Mouse (Mus musculus): ENCODE data around the gene Plbd2.

DNA sequence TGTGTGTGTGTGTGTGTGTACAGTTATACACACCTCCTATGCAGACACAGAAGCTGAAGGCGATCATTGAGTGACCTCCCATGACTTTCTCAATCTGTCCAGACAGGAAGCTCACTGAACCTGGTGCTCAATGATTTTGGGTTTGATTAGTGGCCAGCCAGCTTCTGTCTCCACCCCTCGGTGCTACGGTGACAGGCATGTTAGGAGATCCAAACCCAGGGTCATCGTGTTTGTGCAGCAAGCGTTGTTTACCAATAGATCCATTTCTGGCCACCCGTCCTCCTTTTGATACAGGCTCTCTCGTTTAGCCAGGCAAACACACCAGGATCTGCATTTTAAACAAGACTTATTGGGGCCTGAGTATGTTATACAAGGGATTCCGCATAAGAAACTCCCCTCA, 28.2 kb upstream of the Plbd2 start:
- TF ChIP-seq POLR2A (IDR thresholded peaks at IDR 0.05; ENCODE audit: insufficient read depth, low read depth, low read length): no peak
- no peak for TF ChIP-seq CTCF (IDR thresholded peaks at IDR 0.05)
- TF ChIP-seq EP300 (IDR thresholded peaks at IDR 0.05; ENCODE audit: insufficient read depth, low read depth, low read length): no peak
